Mouse (Mus musculus) adrenal gland, postnatal 14 days (tissue): ENCODE results near the gene Hspbap1. TPM values are rescaled to one million over a fixed set of nuclear protein-coding genes. Genes with fewer than 3 reads are reported as not detected.

Experiments
- DNase-seq: peaks from one replicate; pipeline ENCODE4 v3.0.0; 2021; ENCODE audit warnings: mixed read lengths
- long read RNA-seq, 2 experiments: library from polyadenylated mRNA; stranded (forward); transcript quantifications; one replicate each; pipeline ENCODE4 v2.0.0; 2021
- total RNA-seq: library from RNA; stranded (reverse); gene quantifications from 2 replicates; pipeline ENCODE4 v1.2.3, GENCODE M21; 2021

The Hspbap1 gene
- total RNA-seq = 5.3 and 6.0 TPM in 2 replicates
- long read RNA-seq, experiment 1, transcript Hspbap1-202 (8 exons, 1,703 nt) = major isoform, 5 of 8 reads
- long read RNA-seq, experiment 1, partial matches to known transcripts = 0 of 8 reads
- long read RNA-seq, experiment 1, other reads (novel, unspliced or antisense) = 3 of 8 reads
- long read RNA-seq, experiment 2, partial matches to known transcripts = 0 of 5 reads
- long read RNA-seq, experiment 2, other reads (novel, unspliced or antisense) = 1 of 5 reads

DNA sequence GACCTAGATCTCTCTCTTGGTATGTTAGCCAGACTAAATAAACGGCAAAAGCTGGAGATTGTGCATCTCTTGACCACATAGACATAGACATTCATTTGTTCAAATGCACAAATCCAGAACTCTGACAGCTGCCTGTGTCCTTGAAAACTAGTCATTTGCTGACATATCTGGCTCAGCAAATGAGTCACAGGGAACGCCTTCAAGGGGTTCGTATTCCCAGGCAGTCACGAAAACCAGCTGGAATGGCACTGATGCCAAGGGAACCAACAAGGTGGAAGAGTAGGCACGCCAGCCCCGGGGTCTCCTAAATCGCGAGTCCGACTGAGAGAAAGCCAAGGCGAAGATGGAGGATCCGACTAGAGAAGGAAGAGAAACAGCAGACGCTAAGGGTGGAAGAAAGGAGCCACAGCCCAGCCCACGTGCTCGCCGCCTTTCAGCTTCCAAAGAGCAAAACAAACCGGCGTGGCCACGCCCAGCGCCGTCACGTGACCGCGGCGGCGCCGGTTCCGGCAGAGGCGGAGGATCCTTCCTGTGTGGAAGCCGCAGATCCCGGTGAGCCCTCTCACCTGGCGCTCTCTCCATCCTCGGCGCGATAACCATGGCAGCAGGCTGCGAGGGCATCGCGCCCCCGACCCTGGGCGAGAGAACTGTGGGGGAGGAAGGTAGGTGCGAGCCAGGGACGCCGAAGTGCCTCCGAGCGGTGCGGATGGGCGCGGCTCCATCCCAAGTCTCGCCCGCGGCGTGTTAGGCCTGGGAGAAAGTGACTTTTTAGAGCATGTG, at the start of gene Hspbap1:
Gene Hspbap1 (plus strand): TSS at position 498 of the 780 bp plus-strand sequence.
- peak; percentile 93 for DNase-seq

DNA sequence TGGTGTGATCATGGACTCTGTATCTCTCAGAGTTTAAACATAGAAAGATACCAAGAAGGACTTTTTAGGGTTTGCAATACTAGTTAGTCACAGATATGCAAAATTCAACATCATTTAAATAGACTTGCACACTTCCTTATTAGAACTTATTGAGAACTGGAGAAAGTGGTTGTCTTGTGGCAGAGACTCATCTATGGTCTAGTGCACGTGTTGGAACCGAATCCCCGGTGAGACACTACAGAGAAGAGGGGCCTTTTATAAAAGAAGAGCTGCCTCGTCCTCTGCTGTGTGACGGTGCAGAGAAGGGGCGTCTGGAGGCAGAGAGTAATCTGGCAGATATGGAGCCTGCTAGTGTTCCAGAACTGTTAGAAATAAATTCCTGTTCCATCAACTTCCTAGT, 45.6 kb upstream of the Hspbap1 start:
- no peak for DNase-seq

DNA sequence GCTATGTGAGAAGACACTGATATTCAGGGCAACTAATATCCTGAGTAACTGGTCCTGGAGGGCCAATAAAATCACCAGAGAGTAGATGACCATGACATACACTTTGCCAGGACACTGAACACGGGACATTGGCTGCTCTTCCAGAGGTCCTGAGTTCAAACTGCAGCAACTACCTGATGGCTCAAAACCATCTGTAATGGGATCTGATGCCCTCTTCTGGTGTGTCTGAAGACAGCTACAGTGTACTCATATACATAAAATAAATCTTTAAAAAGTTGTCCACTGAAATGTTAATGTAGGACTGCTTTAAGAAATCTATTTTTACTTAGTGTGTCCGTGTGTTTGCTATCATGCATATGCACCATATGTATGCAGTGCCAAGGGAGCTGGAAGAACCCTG, 43.6 kb upstream of the Hspbap1 start:
- no peak for DNase-seq

DNA sequence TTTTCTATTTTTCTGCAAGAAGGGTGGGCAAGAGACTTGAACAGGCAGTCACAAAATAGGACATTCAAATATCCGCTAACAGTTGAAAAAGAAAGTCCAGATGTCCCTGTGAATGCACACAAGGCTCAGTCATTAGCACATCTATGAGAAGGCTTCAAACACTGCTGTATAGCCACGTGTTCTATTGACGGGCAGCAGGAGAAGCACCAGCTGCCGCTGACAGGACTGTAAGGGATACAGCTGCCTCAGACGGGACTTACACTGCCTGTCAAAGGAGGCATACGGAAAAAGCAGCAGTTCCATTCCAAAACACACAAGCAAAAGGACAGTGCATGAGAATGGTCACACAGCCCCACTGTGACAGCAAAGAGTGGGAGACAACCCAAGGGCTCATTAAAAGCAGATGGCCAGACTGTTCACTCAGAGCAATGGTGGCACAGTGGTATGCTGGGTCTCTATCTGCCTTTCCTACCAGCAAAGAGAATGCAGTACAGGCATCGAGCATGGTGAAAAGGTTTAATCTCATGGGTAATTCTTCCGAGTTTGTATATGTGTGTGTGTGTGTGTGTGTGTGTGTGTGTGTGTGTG, 40.9 kb upstream of the Hspbap1 start:
- DNase-seq = no peak

DNA sequence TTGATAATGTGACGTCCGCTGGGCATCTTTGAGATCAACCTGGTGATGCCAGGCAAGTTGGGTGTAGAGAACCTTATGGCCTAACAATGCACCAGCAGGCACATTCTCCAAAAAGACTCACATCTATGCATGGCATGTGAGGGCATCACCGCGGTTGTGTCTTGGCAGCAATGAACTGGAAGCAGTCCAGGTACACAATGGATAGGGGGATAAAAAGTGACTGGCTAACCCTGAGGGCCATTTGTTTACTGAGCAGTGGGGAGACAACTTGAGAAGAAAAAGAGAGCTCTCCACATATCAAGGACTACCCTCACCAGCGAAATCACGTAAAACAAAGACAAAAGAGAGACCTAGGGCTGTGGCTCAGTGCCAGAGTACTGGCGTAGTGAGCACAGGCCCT, 38.1 kb upstream of the Hspbap1 start:
- DNase-seq = no peak

DNA sequence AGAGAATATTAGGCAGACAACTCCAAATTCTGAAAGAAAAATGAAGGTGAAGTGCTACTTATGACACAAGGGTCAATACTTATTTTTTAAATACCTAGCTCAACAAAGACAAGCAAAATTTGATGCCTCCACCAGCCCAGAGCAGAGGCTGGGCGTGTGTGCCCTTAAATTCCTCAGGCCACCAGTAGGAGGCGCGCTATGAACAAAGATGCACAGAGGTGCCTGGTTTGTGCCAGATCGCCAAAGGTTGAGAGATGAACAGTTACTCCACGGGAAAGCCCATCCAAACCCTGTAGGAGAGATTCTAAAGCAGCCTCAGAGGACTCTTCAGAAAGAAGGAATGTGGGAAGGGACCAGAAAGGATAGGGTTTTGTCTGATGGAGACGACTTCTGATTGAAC, 36.1 kb upstream of the Hspbap1 start:
- DNase-seq = peak; percentile 82

DNA sequence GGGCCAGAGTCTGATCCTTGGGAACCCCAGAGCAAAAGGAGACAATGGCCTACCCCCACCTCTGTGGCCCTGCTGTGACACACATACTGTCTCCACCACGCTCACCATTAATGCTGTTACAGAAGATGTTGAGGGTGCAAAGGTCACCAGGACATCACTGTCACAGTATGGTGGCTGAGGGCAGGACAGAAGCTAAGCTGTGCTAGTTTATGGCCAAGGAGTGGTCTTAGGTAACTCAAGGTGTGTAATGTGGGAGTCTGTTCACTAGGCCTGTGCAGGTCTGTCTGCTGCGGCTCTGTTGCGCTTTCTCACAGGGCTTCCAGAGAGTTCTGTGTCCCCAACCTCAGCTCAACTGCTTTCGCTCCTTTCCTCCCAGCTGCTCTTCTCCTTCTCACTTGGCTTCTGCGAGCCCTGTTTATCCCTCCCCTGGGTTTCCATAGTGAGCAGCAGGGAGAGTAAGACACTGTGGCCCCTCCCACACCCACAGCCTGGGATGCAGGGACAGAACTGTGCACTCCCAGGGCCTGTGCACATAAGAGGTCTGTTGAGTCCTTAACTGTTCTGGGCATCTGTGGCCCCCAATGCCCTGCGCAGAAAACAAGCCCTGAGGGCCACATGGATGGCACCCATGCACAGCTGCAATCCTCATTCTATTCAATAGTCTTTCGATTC, 31.9 kb upstream of the Hspbap1 start:
- no peak for DNase-seq

DNA sequence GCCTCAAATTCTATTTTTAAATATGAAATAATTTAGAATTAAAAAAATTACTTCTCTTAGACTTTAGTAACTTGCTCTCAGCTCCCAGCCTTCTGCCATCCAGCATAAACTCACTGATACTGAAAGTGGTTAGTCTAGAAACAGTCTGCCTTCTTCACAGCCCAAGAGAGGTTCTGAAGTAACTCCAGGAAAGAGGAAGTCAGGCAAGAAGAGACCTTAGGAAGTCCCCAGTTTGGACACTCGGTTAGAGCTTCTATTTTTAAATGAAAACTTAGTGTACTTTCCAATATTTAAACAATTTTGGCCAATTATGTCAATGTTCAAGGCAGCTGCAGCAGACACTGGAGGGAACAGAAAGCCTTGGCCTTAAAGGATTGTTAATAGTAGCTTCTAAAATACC, 30.6 kb upstream of the Hspbap1 start:
- no peak for DNase-seq

DNA sequence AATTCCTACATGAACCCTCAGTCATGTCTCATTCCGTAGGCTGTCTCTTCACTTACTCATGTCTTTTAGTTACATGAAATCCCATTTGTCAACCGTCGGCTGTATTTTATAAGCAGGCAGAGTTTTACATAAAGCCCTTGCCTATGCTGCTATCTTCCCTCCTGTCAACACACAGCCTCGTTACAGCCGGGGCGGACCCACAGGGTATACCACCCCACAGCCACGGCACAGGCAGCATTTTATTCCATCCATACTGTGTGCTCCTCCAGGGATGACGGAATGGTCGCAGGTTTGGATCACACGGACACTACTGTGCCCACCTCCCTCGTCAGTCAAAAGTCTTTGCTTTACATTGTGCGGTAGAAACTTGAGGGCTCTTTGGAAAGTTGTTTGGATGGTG, 29.8 kb upstream of the Hspbap1 start:
- DNase-seq = no peak

DNA sequence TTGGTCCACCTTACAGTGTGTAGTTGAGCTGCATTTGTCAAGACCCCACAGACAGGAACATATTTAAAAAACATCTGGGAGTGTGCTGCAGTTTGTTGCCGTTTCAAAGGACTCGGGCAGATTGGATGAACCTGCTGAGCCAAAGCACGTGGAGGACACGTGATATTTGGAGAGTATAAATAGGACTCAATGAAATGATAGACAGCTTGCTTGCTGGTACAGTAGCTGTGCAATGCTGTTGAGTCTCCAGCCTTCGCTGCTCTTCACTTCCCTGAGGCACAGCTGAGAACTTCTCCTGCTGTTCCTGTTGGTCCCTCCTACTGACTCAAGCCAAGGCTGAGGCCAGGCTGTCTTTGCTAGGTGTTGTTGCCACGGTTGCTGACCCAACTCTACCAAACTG, 29.2 kb upstream of the Hspbap1 start:
- DNase-seq = no peak

DNA sequence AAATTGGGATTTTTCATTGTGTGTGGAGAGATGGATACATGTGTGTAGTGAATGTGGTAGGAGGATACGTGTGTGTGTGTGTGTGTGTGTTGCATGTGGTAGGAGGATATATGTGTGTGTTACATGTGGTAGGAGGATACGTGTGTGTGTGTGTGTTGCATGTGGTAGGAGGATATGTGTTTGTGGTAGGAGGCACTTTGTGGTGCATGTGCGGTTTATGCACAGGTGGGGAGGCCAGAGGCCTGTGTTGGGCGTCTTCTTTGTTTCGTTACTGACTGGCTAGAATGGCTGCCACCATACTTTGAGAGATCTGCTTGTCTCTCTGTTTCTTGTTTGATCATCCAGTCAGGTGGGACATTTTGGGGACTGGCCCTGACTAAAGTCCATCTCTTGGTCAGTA, 28.6 kb upstream of the Hspbap1 start:
- no peak for DNase-seq

DNA sequence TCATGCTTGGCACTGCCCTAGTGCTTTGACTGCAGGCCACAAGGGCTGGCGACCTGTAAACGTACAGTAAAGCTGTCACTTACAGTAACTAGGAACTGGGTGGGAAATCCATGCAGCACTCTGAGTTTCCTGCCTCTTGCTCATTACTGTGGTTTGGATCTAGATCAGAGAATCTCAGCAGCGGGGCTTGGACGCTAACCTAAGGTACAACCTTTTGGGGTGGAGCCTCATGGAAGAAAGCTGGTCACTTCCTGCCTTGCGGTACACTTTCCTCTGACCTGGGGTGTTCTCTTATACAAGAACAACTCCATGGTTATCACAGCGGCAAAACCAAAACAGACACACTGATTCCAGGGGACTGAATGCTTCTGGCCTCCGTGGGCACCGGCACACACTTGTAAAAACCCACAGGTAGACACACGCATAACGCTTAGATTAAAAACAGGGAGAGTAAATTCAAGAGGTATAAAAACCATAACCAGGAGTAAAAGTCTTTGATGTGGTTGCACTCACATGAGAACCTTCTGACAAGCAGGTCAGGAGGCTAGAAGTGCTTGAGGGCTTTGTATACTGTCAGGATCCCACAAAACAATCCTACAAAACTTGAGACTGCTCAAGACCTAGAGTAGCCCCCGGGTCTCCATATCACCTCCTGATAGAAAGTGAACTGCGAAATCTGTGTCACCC, 27.8 kb upstream of the Hspbap1 start:
- DNase-seq = no peak

DNA sequence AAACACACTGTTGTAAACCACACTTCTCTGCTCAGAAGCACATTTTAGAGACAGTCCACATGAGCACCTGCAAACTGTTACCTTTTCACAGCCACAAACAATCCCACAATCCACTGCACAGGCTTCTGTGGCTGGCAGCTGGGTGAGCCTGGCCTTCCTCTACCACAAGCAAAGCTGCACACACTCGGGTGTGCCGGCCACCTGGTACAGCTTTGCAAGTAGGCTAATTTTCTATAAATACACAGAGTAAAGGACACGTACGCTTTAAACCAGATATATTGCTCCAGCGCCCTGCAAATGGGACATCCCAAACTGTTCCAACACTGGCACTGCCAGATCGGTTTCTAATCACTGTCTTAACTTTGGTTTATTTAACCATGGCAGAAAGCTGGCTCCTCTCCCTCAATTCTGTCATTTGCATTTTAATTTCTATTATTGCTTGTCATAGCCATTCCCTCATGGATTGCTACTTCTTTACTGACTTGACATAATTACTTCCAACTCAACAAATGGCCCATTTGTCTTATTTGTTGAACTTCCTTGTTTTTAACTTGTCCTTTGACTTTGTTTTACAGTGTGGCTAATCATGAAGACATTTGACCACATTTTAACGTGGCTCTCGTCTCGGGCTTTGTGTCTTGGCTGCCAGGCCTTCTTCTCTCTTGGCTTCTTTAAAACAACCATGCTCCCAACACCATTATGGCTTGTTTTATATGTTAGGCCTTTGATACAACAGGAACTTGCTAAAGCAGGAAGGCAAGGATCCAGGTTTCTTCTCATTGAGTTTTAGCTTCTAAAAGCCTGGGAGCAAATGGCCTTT, 22.5 kb upstream of the Hspbap1 start:
- DNase-seq = no peak

DNA sequence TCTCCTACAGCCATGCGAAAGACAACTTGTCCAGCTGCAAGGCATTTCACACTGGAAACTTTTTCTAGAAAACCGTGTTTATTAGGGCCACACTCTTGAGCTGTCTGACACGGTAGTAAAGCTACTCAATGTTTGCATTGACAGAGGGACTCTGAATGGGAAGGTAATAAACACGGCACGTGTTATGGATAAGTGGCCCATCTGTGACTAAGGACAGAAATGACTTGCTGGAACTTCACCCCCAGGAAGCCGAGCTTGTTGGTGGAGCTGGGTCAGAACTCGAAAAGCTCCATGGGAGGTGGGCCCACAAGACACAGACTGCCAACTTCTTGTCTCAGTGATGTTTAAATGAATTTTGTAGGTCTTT, 22.0 kb upstream of the Hspbap1 start:
- DNase-seq = no peak

DNA sequence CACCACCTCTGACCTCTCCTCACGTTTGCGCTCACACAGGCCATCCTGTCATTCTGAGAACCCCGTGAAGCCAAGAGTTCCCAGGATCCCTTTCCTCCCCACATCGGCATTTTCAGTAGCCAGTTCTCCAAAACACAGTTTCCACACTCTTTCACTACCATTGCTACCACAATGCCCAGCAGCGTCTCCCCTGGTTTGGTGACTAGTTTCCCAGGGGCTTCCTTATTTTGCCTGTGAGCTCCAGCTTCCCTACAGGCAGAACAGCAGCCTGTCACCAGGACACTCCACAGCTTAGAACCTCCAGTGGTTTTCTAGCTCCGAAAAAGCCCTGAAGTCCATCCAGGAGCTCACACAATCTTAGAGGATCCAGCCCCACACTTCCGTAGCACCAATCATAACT, 20.8 kb upstream of the Hspbap1 start:
- DNase-seq = no peak

DNA sequence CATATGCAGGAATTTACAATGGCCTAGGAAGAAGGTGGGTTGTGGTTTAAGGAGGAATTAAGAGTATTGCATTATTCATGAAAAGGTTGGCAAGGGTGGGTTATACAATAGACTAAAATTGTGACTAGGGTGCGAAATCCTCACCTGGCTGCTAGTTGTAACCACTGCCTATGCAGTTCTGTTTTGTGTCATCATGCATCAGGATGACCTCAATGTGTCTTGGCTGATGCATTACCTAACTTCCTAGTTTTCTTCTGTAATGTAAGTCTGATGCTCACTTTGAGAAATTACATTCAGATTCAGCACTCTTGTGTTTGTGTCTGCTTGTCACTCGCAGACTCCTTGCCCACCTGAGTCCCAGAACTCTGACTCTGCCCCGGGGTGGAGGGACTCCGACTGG, 18.3 kb upstream of the Hspbap1 start:
- no peak for DNase-seq

DNA sequence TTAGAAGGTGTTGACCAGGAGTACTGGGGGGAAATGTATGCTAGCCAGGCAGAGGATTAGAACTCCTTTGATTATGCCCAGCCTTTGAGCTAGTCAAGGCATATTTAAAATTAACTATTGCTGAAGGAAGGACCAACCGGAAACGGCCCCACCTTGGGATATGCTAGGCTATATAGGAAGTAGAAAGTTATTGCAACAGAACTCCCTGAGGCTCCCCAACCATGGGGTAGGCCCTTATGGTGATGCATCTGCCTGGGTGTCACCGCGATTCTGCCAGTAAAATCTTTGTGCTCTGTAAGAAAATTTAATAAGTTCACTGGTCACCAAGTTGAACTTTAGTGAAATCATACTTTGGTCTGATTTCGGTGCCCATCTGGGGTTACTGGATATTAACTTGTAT, 16.2 kb upstream of the Hspbap1 start:
- no peak for DNase-seq

DNA sequence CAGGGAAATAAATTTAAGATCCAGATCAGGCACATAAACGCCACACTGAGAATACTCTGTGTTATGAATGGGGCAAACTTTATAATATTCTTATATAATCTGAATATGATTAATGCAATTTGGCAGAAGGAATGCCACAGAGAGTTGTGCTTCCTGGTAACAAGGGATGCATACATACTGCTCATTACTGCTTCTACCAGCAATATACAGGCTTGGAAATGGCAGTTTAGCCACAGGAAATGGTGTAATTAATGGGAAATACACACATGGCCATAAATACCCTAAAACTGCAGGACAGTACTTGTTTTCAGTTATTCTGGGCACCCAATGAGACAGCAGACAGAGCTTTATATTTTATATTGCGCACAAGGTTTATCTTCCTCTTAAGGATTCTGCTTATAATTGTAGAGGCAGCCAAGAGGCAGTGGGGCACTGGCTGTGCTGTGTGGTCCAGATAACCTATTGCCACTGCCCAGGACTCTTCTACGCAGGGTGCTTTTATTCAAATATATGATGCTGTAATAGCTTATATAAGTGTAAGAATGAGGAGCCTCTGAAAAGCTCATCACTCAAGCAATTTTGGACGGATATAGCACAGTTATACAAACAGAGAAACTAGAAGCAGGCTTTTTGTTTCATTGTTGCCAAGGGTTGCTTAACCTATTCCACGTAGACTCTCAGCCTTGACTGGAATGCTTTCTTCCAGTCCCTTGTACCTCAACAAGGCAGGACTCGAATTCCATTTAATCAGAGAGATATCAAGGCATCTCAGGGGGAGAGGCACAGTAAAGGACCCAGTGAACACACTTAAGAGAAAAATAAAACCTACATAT, 14.5 kb upstream of the Hspbap1 start:
- DNase-seq = no peak

DNA sequence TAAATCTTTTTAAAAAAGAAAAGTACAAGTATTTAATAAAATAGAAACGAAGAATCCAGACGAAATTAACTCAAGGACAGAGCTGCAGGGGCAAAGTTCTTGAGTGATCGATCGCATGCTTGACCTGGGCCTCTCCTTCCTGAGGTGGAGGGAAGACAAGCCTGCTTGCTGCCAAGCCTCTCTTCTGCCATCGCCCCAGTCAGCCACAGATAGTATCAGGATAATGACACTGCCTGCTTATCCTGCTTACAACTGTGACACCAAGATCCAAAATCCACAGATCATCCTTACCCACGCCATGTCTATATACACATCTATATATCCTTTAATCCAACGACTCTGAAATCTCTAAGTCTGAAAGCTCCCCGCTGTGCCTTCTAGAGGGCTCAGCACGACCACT, 13.5 kb upstream of the Hspbap1 start:
- no peak for DNase-seq

DNA sequence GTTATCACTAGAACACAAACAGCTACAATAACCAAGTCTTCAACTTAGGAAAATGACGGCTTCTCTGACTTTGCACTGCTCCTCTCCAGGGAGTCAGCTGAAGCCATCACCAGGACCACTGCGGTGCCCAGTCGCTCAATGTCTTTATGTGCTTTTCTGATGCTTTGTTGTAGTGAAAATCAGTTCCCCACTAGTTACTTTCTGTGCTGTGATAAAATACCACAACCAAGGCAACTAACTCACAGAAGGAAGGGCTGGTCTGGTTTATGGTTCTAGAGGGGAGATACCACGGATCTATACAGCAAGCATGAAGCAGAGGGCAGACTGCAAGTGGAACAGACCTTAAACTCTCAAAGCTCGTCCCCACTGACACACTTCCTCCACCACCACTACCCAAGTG, 10.8 kb upstream of the Hspbap1 start:
- no peak for DNase-seq
